Mouse (Mus musculus) brain, adult 2 months (tissue): ENCODE measurements around the gene Igfals.

Experiments used
- DNase-seq: peaks from one replicate; pipeline ENCODE4 v3.0.0; 2011; ENCODE audit warnings: low read depth, low spot score

The Igfals gene

DNA sequence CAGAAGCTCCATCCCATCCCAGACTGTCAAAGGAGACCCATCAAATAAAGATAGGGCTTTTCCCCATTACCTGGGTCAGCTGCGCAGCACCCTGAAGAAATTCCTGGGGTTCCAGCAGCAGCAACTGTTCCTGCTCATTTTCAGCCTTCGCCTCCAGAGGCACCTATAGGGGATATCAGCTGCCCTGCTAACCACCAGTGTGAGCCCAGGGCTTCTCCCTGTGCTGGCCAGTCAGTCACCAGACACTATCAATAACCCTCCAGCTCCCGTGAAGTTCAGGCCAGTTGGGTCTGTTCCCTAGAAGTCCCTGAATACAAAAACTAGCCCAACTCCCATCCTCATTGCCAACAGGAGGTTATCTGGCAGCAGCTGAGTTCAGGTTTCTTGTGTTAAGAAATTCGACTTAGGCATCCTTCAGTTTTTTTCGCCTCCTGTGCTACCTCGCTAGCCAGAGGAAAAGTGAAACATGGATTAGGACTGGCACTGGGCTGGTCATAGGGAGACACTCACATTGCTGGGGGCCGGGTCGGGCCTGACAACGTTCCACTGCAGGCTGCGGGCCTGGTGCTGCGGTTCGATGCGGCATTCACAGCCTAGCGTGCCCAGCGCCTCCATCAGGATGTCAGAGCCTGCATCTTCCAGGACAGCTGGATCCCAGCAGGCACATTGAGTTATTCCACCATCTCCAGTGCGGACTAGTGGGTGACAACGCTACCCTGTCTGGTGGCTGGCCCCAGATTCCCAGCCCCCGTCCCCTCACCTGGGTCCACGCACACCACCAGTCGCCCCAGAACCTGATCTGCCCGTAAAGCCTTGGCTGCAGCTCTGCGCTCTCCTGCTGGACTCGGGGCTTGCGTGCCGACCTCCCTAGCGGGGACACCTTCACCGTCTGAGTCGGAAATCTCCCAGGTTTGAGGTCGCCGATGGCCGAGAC is 28.5 kb downstream of the Igfals start:
- DNase-seq = peak; percentile 41

DNA sequence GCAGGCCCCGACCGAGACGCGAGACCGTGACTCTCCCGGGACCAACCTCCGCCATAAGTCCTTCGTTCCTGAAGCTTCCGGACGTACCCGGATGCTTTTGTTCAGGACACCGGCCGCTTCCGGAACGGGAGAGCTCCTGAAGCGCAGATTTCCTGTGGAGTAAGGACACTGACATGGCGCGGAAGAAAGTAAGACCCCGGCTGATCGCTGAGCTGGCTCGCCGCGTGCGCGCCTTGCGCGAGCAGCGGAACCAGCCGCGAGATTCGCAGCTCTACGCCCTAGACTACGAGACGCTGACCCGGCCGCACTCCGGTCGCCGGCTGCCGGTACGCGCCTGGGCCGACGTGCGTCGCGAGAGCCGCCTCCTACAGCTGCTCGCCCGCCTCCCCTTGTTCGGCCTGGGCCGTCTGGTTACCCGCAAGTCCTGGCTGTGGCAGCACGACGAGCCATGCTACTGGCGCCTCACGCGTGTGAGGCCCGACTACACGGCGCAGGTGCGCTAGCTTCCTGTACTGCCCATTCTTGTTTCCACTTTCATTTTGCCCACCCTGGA is 29.3 kb downstream of the Igfals start, which contains the start of the genes Eme2 and Mrps34:
TSS of gene Eme2 (minus strand) at position 93 of the 553 bp plus-strand sequence.
TSS of gene Mrps34 (plus strand) at position 122 of the 553 bp plus-strand sequence.
- peak; percentile 97 for DNase-seq

GRCm38 (mm10) chr17:24895571-24896240 is 29.9 kb downstream of the Igfals start:
- DNase-seq = no peak

DNA sequence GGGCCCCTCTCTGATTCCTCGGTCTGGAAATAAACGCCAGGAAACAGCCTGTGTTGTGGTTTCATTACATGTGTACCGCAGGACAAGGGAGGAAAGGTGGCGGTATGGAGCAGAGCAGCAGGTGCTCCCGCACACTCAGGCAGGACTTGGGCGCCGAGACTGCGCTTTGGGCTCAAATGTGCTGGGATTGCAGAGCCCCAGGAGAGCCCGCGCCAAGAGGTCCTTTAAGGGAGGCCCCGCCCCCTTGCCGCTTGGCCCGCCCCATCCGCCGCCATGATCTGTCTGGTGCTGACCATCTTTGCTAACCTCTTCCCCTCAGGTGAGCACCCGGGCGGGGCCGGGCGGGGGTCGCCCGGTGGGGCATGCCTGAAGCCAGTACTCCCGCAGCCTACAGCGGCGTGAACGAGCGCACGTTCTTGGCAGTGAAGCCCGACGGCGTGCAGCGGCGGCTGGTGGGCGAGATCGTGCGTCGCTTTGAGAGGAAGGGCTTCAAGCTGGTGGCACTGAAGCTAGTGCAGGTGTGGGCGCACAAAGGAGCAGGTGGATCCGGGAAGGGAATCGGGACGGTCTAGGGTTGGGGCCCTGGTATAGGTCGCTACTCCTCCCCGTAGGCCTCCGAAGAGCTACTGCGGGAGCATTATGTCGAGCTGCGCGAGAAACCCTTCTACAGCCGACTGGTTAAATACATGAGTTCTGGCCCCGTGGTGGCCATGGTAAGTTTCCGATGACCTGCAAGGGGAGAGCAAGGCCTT is 30.6 kb downstream of the Igfals start, which contains the start of gene Nme3:
TSS of gene Nme3 (plus strand) at position 260 of the 752 bp plus-strand sequence.
- DNase-seq = peak; percentile 88

GRCm38 (mm10) chr17:24896993-24897269 is 31.1 kb downstream of the Igfals start:
- DNase-seq = no peak

DNA sequence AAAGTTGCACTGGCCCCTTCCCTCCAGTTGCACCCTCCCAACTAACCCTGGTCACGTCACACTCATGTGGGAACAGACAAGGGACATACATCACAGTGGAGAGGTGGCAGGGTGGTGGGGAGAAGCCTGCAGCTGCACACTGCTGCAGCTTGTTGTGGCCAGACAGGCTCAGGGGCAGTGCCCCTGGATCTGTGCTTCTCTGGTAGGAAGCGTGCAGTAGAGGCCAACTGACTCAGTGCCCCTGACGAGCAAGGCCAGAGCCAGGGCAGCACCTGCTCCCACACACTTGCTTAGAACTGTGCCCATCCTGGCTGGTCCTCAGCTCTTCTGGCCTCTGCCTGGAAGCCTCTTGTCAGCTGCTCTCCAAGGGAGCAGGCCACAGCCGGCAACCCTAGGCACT is 31.8 kb downstream of the Igfals start:
- no peak for DNase-seq

- no peak for DNase-seq
These were observed 32.5 kb downstream of the Igfals start for GRCm38 (mm10) chr17:24898041-24898854.

DNA sequence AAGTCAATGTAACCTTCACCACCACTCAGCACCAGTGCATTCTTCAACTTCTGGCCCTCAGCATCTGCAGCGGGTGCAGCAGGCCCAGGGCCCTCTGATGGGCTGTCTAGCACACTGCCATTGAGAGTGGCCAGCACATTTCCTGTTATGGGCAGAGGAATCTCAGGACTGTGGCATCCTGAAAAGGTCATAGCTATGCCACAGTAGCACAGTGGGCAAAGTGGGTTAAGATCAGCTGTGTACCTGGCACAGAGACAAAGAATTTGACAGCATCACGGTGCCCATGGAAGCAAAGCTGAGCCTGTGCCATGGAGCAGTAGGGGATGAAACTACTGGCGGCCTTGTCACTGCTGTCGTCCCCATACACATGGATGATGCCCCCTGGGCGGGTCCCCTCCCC is 33.4 kb downstream of the Igfals start:
- DNase-seq = no peak

- no peak for DNase-seq
These were observed 34.2 kb downstream of the Igfals start for GRCm38 (mm10) chr17:24900014-24900413.

DNA sequence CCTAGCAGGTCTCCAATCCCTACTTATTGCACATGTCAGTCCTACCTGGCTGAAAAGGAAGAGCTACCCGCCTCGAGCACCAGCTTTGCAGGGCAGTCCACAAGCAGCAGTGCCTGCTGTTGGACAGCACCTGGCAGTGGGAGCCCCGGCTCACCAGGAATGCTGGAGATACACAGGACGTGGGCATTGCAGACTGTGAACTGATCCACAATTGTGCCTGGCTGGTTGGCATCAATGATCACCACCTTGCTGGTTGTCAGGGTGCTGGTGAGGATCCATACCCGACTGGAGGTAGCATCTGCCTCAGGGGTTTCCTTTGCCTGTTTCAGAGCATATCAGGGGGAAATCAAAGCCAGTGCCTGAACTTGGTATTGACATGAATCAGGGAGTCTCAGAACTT is 36.3 kb downstream of the Igfals start:
- DNase-seq = no peak

GRCm38 (mm10) chr17:24902671-24903474 is 37.1 kb downstream of the Igfals start:
- no peak for DNase-seq

DNA sequence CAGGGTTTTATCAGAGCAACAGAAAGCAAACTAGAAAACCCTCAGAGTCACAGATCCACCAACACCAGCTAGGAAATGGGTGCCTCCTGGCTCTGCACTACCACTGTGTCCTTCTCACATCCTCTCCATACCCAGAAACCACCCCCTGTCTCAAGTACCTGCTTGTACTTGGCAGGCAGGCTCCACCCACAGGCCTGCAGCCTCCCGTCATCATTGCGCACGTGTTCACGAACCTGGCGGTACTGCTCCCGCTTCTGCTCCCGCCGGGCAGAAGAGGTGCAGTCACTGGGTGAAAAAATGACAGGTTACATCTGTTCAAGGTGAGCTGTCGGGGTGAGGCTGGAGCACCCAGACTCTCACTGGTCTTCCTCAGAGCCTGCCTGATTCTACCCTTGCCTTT is 38.0 kb downstream of the Igfals start:
- peak; percentile 66 for DNase-seq

DNA sequence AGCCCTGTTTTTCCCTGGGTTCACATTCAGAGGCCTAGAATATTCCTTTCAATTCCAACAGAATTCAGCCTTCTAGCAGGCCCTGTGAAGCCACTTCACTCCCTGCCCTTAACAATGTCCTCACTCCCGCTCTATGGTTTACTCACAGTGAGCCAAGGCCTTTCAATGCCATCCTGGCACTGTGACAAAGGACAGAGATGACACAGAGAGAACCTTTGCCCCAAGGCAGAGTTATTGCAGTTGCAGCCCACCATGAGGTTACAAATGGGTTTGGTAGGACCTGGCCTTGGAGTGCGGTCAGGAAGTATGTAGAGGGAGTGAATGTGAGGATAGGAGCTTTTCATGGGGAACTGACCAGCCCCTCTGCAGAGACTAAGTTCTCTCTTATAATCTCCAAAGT is 41.8 kb downstream of the Igfals start:
- no peak for DNase-seq

- no peak for DNase-seq
These were observed 48.2 kb downstream of the Igfals start for GRCm38 (mm10) chr17:24913984-24914383.

- no peak for DNase-seq
These were observed 57.4 kb downstream of the Igfals start for GRCm38 (mm10) chr17:24923246-24923645.

GRCm38 (mm10) chr17:24929506-24929905 is 63.7 kb downstream of the Igfals start:
- peak; percentile 40 for DNase-seq
